Mouse (Mus musculus) neural tube, embryonic 13.5 days (tissue): ENCODE results near the gene Ccdc77. TPM values are rescaled to one million over a fixed set of nuclear protein-coding genes. Genes with fewer than 3 reads are reported as not detected.
A peak's percentile ranks its signal among the peaks of the same experiment; 100 is the strongest.
"Not testable (repeated sequence)": the region's sequence is repeated elsewhere in the genome, so short reads cannot be mapped to it uniquely, and the experiment has no call there.

Source experiments
- ATAC-seq: fragments of 200-750 bp; cut with Nextera tagmentation; 2 replicates; pipeline ENCODE4 v1.8.0; 2017; ENCODE audit warnings: low read depth, mild to moderate bottlenecking, moderate TSS enrichment, moderate library complexity
- H3K27ac ChIP-seq: fragments of 300-500 bp; sonication (generic); replicated peaks from 2 replicates; pipeline ENCODE4 v1.5.1; 2015; ENCODE audit warnings: moderate library complexity, mild to moderate bottlenecking, inconsistent platforms
- H3K27me3 ChIP-seq: fragments of 300-500 bp; sonication (generic); 2 replicates; pipeline ENCODE4 v1.6.1; 2015; ENCODE audit warnings: mild to moderate bottlenecking, inconsistent platforms
- H3K36me3 ChIP-seq: fragments of 300-500 bp; sonication (generic); 2 replicates; pipeline ENCODE4 v1.6.1; 2015; ENCODE audit warnings: mild to moderate bottlenecking, inconsistent platforms
- H3K4me1 ChIP-seq: fragments of 300-500 bp; sonication (generic); replicated peaks from 2 replicates; pipeline ENCODE4 v1.6.1; 2015; ENCODE audit warnings: inconsistent platforms
- H3K4me2 ChIP-seq: fragments of 300-500 bp; sonication (generic); 2 replicates; pipeline ENCODE4 v1.6.1; 2015; ENCODE audit warnings: inconsistent platforms, mild to moderate bottlenecking, moderate library complexity
- H3K4me3 ChIP-seq: fragments of 300-500 bp; sonication (generic); 2 replicates; pipeline ENCODE4 v1.5.1; 2015; ENCODE audit warnings: mild to moderate bottlenecking, inconsistent platforms
- H3K9ac ChIP-seq: fragments of 300-500 bp; sonication (generic); 2 replicates; pipeline ENCODE4 v1.6.1; 2015; ENCODE audit warnings: moderate library complexity, mild to moderate bottlenecking, inconsistent platforms
- H3K9me3 ChIP-seq: fragments of 300-500 bp; sonication (generic); 2 replicates; pipeline ENCODE4 v1.6.1; 2016; ENCODE audit warnings: inconsistent platforms
- WGBS: fragments of 180-500 bp; shearing (Covaris S2); methylation state at CpG from one replicate; pipeline ENCODE4 v1.1.7; 2015; 5-methylcytosine and 5-hydroxymethylcytosine counted together
- polyA plus RNA-seq: library from polyadenylated mRNA; unstranded; fragments of >200 nt; fragmentation: Nextera tagmentation; extraction: Ambion mirVana; gene quantifications from 2 replicates; pipeline ENCODE4 v1.2.1, GENCODE M21; 2015

The Ccdc77 gene
- polyA plus RNA-seq, 1 experiment from 2014 or later = 11.5 TPM

- ATAC-seq = no peak
- Histone ChIP-seq H3K27me3 (no peaks in the 10 kb centered on the region), H3K4me3 (no peak overlapping the region), H3K36me3 (no peaks in the 10 kb centered on the region), H3K4me1 (0 out of 2 replicates have a peak, but pooled peaks cover 7% of the 10 kb centered on the region), H3K9me3 (no peaks in the 10 kb centered on the region), H3K27ac (no peak overlapping the region), H3K4me2 (no peak overlapping the region), H3K9ac (no peak overlapping the region)
- 85% methylated on average over 3 of the region's 3 CpGs for WGBS
Observed at GRCm38 (mm10) chr6:120306859-120307594, 57.1 kb downstream of the Ccdc77 start.

- Histone ChIP-seq H3K9me3 (no peaks in the 10 kb centered on the region), H3K9ac (peak overlapping the region; percentile 52; the same call in 1 of the 2 replicates), H3K36me3 (no peaks in the 10 kb centered on the region), H3K4me3 (peak overlapping the region; percentile 17), H3K27me3 (no peaks in the 10 kb centered on the region), H3K27ac (0 out of 2 replicates have a peak overlapping the region, but pooled peaks have one; percentile 4), H3K4me2 (peak overlapping the region; percentile 44), H3K4me1 (0 out of 2 replicates have a peak, but pooled peaks cover 7% of the 10 kb centered on the region)
- ATAC-seq = no peak
- 28% methylated on average over 16 of the region's 16 CpGs for WGBS
Observed at GRCm38 (mm10) chr6:120302755-120303316, 61.3 kb downstream of the Ccdc77 start.

- Histone ChIP-seq H3K4me1 (0 out of 2 replicates have a peak, but pooled peaks cover 7% of the 10 kb centered on the region), H3K27me3 (peaks cover 2% of the 10 kb centered on the region), H3K27ac (no peak overlapping the region), H3K9ac (no peak overlapping the region), H3K4me3 (no peak overlapping the region), H3K36me3 (no peaks in the 10 kb centered on the region), H3K4me2 (no peak overlapping the region), H3K9me3 (no peaks in the 10 kb centered on the region)
- ATAC-seq = no peak
- 29% methylated on average over 6 of the region's 6 CpGs for WGBS
Observed at GRCm38 (mm10) chr6:120301137-120301536, 63.0 kb downstream of the Ccdc77 start.

GRCm38 (mm10) chr6:120296589-120296988 lies 67.6 kb downstream of the Ccdc77 start:
- not testable (repeated sequence) for H3K36me3 ChIP-seq, H3K9me3 ChIP-seq, ATAC-seq, H3K27ac ChIP-seq, H3K4me3 ChIP-seq, H3K4me2 ChIP-seq, H3K9ac ChIP-seq
- H3K27me3 ChIP-seq = peaks cover 47% of the 10 kb centered on the region
- peaks cover 12% of the 10 kb centered on the region for H3K4me1 ChIP-seq
- 96% methylated on average over 2 of the region's 2 CpGs for WGBS

- under 1% methylated on average over 16 of the region's 16 CpGs for WGBS
- Histone ChIP-seq H3K36me3 (no peaks in the 10 kb centered on the region), H3K4me2 (peak overlapping the region; percentile 99), H3K27me3 (peaks cover 51% of the 10 kb centered on the region), H3K4me3 (peak overlapping the region; percentile 66), H3K9ac (peak overlapping the region; percentile 73), H3K27ac (no peak overlapping the region), H3K9me3 (no peaks in the 10 kb centered on the region), H3K4me1 (peaks cover 12% of the 10 kb centered on the region)
- peak; percentile 52; the same call in 1 of the 2 replicates for ATAC-seq
Observed at GRCm38 (mm10) chr6:120294785-120295133, 69.4 kb downstream of the Ccdc77 start.

- no peaks in the 10 kb centered on the region for H3K9me3 ChIP-seq
- H3K27ac ChIP-seq = no peak within 1 kb of the TSS
- peak within 1 kb of the TSS; percentile 73 for H3K9ac ChIP-seq
- peak within 1 kb of the TSS; percentile 99 for H3K4me2 ChIP-seq
- peak; percentile 86 for ATAC-seq
- H3K4me1 ChIP-seq = peaks cover 12% of the 10 kb centered on the region
- H3K27me3 ChIP-seq = peaks cover 51% of the 10 kb centered on the region
- H3K36me3 ChIP-seq = no peaks in the 10 kb centered on the region
- peak within 1 kb of the TSS; percentile 66 for H3K4me3 ChIP-seq
- WGBS = under 1% methylated on average over 59 of the region's 79 CpGs
Observed at GRCm38 (mm10) chr6:120294056-120294784, 70.0 kb downstream of the Ccdc77 start, which contains the start of the genes D330020A13Rik and B4galnt3. Gene D330020A13Rik (plus strand): TSS chr6:120294364. Gene B4galnt3 (minus strand): TSS chr6:120294559.

GRCm38 (mm10) chr6:120291396-120292009 lies 72.7 kb downstream of the Ccdc77 start:
- ATAC-seq = no peak
- WGBS = 93% methylated on average over 7 of the region's 7 CpGs
- no peak overlapping the region for H3K4me3 ChIP-seq

GRCm38 (mm10) chr6:120289430-120289829 lies 74.7 kb downstream of the Ccdc77 start:
- H3K4me1 ChIP-seq = peaks cover 6% of the 10 kb centered on the region
- no peak for ATAC-seq
- H3K27me3 ChIP-seq = peaks cover 31% of the 10 kb centered on the region
- H3K9ac ChIP-seq = no peak overlapping the region
- no peak overlapping the region for H3K27ac ChIP-seq
- H3K4me3 ChIP-seq = no peak overlapping the region
- WGBS = 89% methylated on average over 4 of the region's 4 CpGs
- H3K4me2 ChIP-seq = no peak overlapping the region
- no peaks in the 10 kb centered on the region for H3K9me3 ChIP-seq
- H3K36me3 ChIP-seq = no peaks in the 10 kb centered on the region

More at GRCm38 (mm10) chr6:120291396-120292009, 72.7 kb downstream of the Ccdc77 start:
- H3K9me3 ChIP-seq = no peaks in the 10 kb centered on the region
- no peak overlapping the region for H3K4me2 ChIP-seq
- H3K9ac ChIP-seq = no peak overlapping the region
- peaks cover 51% of the 10 kb centered on the region for H3K27me3 ChIP-seq
- no peak overlapping the region for H3K27ac ChIP-seq
- H3K4me1 ChIP-seq = peaks cover 12% of the 10 kb centered on the region
- H3K36me3 ChIP-seq = no peaks in the 10 kb centered on the region

GRCm38 (mm10) chr6:120288541-120288940 lies 75.6 kb downstream of the Ccdc77 start:
- no peak for ATAC-seq
- Histone ChIP-seq H3K27me3 (peaks cover 23% of the 10 kb centered on the region), H3K4me3 (no peak overlapping the region), H3K27ac (no peak overlapping the region), H3K4me2 (no peak overlapping the region), H3K9ac (no peak overlapping the region), H3K36me3 (no peaks in the 10 kb centered on the region), H3K4me1 (peaks cover under 1% of the 10 kb centered on the region; the same call in 1 of the 2 replicates), H3K9me3 (no peaks in the 10 kb centered on the region)
- WGBS = 52% methylated on average over 7 of the region's 7 CpGs

- H3K27ac ChIP-seq = no peak overlapping the region
- H3K27me3 ChIP-seq = peaks cover 10% of the 10 kb centered on the region
- no peaks in the 10 kb centered on the region for H3K9me3 ChIP-seq
- no peaks in the 10 kb centered on the region for H3K4me1 ChIP-seq
- WGBS = 89% methylated on average over 9 of the region's 9 CpGs
- no peak overlapping the region for H3K9ac ChIP-seq
- H3K36me3 ChIP-seq = no peaks in the 10 kb centered on the region
- ATAC-seq = no peak
- H3K4me3 ChIP-seq = no peak overlapping the region
- no peak overlapping the region for H3K4me2 ChIP-seq
Observed at GRCm38 (mm10) chr6:120287279-120287678, 76.9 kb downstream of the Ccdc77 start.

GRCm38 (mm10) chr6:120276874-120277449 lies 87.2 kb downstream of the Ccdc77 start:
- ATAC-seq = no peak
- Histone ChIP-seq H3K4me1 (no peaks in the 10 kb centered on the region), H3K9ac (no peak overlapping the region), H3K27me3 (no peaks in the 10 kb centered on the region), H3K27ac (no peak overlapping the region), H3K4me3 (no peak overlapping the region), H3K9me3 (no peaks in the 10 kb centered on the region), H3K4me2 (no peak overlapping the region), H3K36me3 (no peaks in the 10 kb centered on the region)
- WGBS = 82% methylated on average over 7 of the region's 7 CpGs
